Mouse (Mus musculus) liver, embryonic 12.5 days (tissue): Measurements from ENCODE around the gene Olfr582. TPM values are rescaled to one million over a fixed set of nuclear protein-coding genes. Genes with fewer than 3 reads are reported as not detected.

Experiments
- ATAC-seq: fragments of 200-750 bp; cut with Nextera tagmentation; 2 replicates; pipeline ENCODE4 v1.8.0; 2017; ENCODE audit warnings: moderate number of reproducible peaks, mild to moderate bottlenecking, moderate library complexity
- H3K27ac ChIP-seq: fragments of 300-500 bp; sonication (generic); 2 replicates; pipeline ENCODE4 v1.5.1; 2016; ENCODE audit warnings: mild to moderate bottlenecking
- H3K27me3 ChIP-seq: fragments of 300-500 bp; sonication (generic); replicated peaks from 2 replicates; pipeline ENCODE4 v1.6.1; 2016; ENCODE audit warnings: mild to moderate bottlenecking, moderate library complexity
- H3K36me3 ChIP-seq: fragments of 300-500 bp; sonication (generic); 2 replicates; pipeline ENCODE4 v1.6.1; 2016; ENCODE audit warnings: mild to moderate bottlenecking, moderate library complexity
- H3K4me1 ChIP-seq: fragments of 300-500 bp; sonication (generic); 2 replicates; pipeline ENCODE4 v1.6.1; 2016
- H3K4me2 ChIP-seq: fragments of 300-500 bp; sonication (generic); 2 replicates; pipeline ENCODE4 v1.6.1; 2016; ENCODE audit warnings: mild to moderate bottlenecking, moderate library complexity
- H3K4me3 ChIP-seq: fragments of 300-500 bp; sonication (generic); 2 replicates; pipeline ENCODE4 v1.5.1; 2016; ENCODE audit warnings: mild to moderate bottlenecking, moderate library complexity
- H3K9ac ChIP-seq: fragments of 300-500 bp; sonication (generic); 2 replicates; pipeline ENCODE4 v1.6.1; 2016; ENCODE audit warnings: mild to moderate bottlenecking, moderate library complexity
- H3K9me3 ChIP-seq: fragments of 300-500 bp; sonication (generic); replicated peaks from 2 replicates; pipeline ENCODE4 v1.6.1; 2016; ENCODE audit warnings: mild to moderate bottlenecking, moderate library complexity
- WGBS: fragments of 180-500 bp; shearing (Covaris S2); methylation state at CpG from one replicate; pipeline ENCODE4 v1.1.7; 2016; ENCODE audit not compliant: insufficient replicate concordance; 5-methylcytosine and 5-hydroxymethylcytosine counted together
- polyA plus RNA-seq: library from polyadenylated mRNA; unstranded; fragments of >200 nt; fragmentation: Nextera tagmentation; extraction: Ambion mirVana; gene quantifications from 2 replicates; pipeline ENCODE4 v1.2.1, GENCODE M21; 2016

Gene Olfr582
- not detected in 2 replicates for polyA plus RNA-seq

DNA sequence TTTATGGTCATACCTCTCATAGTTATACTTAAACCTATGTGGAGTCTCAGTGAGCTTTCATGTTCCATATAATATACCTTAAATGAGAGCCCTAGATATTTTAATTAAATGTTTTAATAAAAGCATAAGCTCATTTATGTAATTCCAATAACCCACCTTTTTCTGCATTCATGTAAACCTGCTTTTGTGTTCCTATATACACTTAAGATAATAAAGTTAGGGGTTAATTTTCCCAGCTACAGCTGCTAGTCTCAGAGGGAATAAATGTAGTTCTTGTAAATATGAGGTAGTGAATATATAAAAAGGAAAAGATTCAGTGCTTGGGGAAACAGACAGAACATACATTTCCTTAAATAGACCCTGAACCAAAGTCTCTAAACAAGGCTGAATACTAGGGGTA lies at the start of gene Olfr582:
Gene Olfr582 (plus strand): TSS at position 301 of the 400 bp plus-strand sequence.
- Histone ChIP-seq H3K27ac (no peak within 1 kb of the TSS), H3K9ac (no peak within 1 kb of the TSS), H3K9me3 (no peaks in the 10 kb centered on the region), H3K27me3 (no peaks in the 10 kb centered on the region), H3K4me2 (no peak within 1 kb of the TSS), H3K4me1 (no peaks in the 10 kb centered on the region), H3K4me3 (no peak within 1 kb of the TSS), H3K36me3 (no peaks in the 10 kb centered on the region)
- ATAC-seq, result no peak

- Histone ChIP-seq H3K27ac (no peak within 1 kb of the TSS), H3K27me3 (no peaks in the 10 kb centered on the region), H3K9ac (no peak within 1 kb of the TSS), H3K36me3 (no peaks in the 10 kb centered on the region), H3K9me3 (no peaks in the 10 kb centered on the region), H3K4me1 (no peaks in the 10 kb centered on the region), H3K4me3 (no peak within 1 kb of the TSS), H3K4me2 (no peak within 1 kb of the TSS)
- no peak for ATAC-seq
- 50% methylated on average over 3 of the region's 3 CpGs for WGBS
These were observed 48.6 kb upstream of the Olfr582 start, which contains the start of gene Olfr578 for GRCm38 (mm10) chr7:102989224-102989623. TSS of gene Olfr578 (minus strand) at chr7:102989324.

DNA sequence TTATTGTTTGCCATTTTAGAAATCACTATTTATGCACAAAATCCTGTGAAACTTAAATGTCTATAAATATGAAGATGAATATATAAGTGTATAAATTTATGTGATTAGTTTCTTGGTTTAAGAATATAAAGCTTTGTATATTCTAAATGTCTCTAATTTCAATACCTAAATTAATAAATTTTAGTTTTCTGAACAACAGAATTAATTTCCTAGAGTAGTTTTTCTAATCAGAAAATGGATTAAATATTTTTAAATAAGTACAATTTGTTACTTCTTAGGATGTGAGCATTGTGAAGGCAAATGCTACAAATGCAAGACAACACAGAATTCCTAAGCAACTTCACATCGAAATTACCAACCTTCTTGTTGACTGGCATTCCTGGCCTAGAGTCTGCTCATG lies 13.2 kb downstream of the Olfr582 start, which contains the start of gene Olfr583:
Gene Olfr583 (plus strand): TSS at position 301 of the 400 bp plus-strand sequence.
- no peaks in the 10 kb centered on the region for H3K36me3 ChIP-seq

DNA sequence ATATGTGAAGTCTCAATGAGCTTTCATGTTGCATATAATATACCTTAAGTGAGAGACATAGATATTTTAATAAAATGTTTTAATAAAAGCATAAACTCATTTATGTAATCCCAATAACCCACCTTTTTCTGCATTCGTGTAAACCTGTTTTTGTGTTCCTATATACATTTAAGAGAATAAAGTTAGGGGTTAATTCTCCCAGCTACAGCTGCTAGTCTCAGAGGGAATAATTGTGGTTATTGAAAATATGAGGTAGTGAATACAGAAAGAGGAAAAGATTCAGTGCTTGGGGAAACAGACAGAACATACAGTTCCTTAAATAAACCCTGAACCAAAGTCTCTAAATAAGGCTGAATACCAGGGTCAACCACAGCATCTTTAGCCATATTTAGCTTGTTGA lies 43.8 kb downstream of the Olfr582 start, which contains the start of gene Olfr584:
Gene Olfr584 (plus strand): TSS at position 301 of the 400 bp plus-strand sequence.
- Histone ChIP-seq H3K4me1 (no peaks in the 10 kb centered on the region), H3K36me3 (no peaks in the 10 kb centered on the region), H3K9me3 (peaks cover 10% of the 10 kb centered on the region; the same call in 1 of the 2 replicates), H3K27ac (no peak within 1 kb of the TSS), H3K4me2 (no peak within 1 kb of the TSS), H3K9ac (no peak within 1 kb of the TSS), H3K27me3 (no peaks in the 10 kb centered on the region), H3K4me3 (no peak within 1 kb of the TSS)
- WGBS, result 48% methylated on average over 1 of the region's 1 CpGs
- ATAC-seq, result no peak

More for the DNA sequence above, 13.2 kb downstream of the Olfr582 start, which contains the start of gene Olfr583:
- H3K27ac ChIP-seq, result no peak within 1 kb of the TSS
- H3K9me3 ChIP-seq, result no peaks in the 10 kb centered on the region
- no peaks in the 10 kb centered on the region for H3K27me3 ChIP-seq
- no peak within 1 kb of the TSS for H3K4me2 ChIP-seq
- no peak within 1 kb of the TSS for H3K4me3 ChIP-seq
- no peak for ATAC-seq
- no peak within 1 kb of the TSS for H3K9ac ChIP-seq
- 67% methylated on average over 1 of the region's 1 CpGs for WGBS
- H3K4me1 ChIP-seq, result no peaks in the 10 kb centered on the region

Other genes starting within 250 kb of the Olfr582 start
- not detected in 2 replicates for gene Olfr564, start 234.5 kb upstream of the Olfr582 start, polyA plus RNA-seq
- gene Olfr566, start 179.3 kb upstream of the Olfr582 start, polyA plus RNA-seq, result not detected in 2 replicates
- not detected in 2 replicates for gene Olfr568, start 160.9 kb upstream of the Olfr582 start, polyA plus RNA-seq
- not detected in 2 replicates for gene Olfr569, start 147.1 kb upstream of the Olfr582 start, polyA plus RNA-seq
- gene Olfr570, start 143.4 kb upstream of the Olfr582 start, polyA plus RNA-seq, result not detected in 2 replicates
- gene Olfr571, start 120.5 kb upstream of the Olfr582 start, polyA plus RNA-seq, result not detected in 2 replicates
- not detected in 2 replicates for gene Olfr572, start 113.6 kb upstream of the Olfr582 start, polyA plus RNA-seq
- gene Olfr573-ps1, start 95.4 kb upstream of the Olfr582 start, polyA plus RNA-seq, result not detected in 2 replicates
- gene Olfr574, start 89.6 kb upstream of the Olfr582 start, polyA plus RNA-seq, result not detected in 2 replicates
- not detected in 2 replicates for gene Olfr575, start 79.2 kb upstream of the Olfr582 start, polyA plus RNA-seq
- gene Olfr576, start 75.4 kb upstream of the Olfr582 start, polyA plus RNA-seq, result not detected in 2 replicates
- not detected in 2 replicates for gene Olfr577, start 62.1 kb upstream of the Olfr582 start, polyA plus RNA-seq
- not detected in 2 replicates for gene Olfr578, start 48.7 kb upstream of the Olfr582 start, polyA plus RNA-seq
- gene Olfr583, start 13.3 kb downstream of the Olfr582 start, polyA plus RNA-seq, result not detected in 2 replicates
- gene Olfr584, start 43.9 kb downstream of the Olfr582 start, polyA plus RNA-seq, result not detected in 2 replicates
- gene Olfr585, start 59.7 kb downstream of the Olfr582 start, polyA plus RNA-seq, result not detected in 2 replicates
- not detected in 2 replicates for gene Olfr586, start 87.6 kb downstream of the Olfr582 start, polyA plus RNA-seq
- gene Olfr588-ps1, start 102.9 kb downstream of the Olfr582 start, polyA plus RNA-seq, result not detected in 2 replicates
- not detected in 2 replicates for gene Olfr589, start 118.3 kb downstream of the Olfr582 start, polyA plus RNA-seq
- gene Olfr591, start 140.3 kb downstream of the Olfr582 start, polyA plus RNA-seq, result not detected in 2 replicates
- not detected in 2 replicates for gene Olfr592, start 146.8 kb downstream of the Olfr582 start, polyA plus RNA-seq
- not detected in 2 replicates for gene Olfr593, start 173.8 kb downstream of the Olfr582 start, polyA plus RNA-seq
- gene Olfr594, start 179.0 kb downstream of the Olfr582 start, polyA plus RNA-seq, result not detected in 2 replicates
- not detected in 2 replicates for gene Usp17ld, start 214.5 kb downstream of the Olfr582 start, polyA plus RNA-seq